Mouse (Mus musculus): ENCODE measurements at regions not wholly inside any gene's neighbourhood (a gene's known extent, or its start where the extent isn't known, plus 50 kb on each side); places are given as distances from the start of the nearest gene placed in this dataset.

DNA sequence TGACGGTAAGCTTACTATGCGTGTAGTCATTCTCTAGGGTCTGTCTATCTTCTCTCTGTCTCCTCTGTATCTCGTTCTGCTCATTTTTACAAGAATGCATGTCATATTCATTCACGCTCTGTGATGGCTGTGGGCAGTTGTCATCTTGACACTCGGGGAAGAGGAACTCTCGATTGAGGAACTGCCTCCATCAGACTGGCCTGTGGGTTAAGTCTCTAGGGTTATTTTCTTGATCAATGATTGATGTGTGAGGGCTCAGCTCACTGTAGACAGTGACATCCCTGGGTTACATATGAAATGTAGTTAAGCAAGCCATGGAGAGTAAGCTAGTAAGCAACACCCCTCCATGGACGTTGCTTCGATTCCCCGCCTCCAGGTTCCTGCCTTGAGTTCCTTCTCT is 178.0 kb upstream of the Rreb1 start:
- Histone ChIP-seq H3K9ac (no peak overlapping the region), H3K27ac (no peak overlapping the region), H3K27me3 (no peaks in the 10 kb centered on the region), H3K4me2 (no peak overlapping the region), H3K9me3 (replicated peaks) (no peaks in the 10 kb centered on the region), H3K4me3 (no peak overlapping the region), H3K4me1 (replicated peaks) (peaks cover 48% of the 10 kb centered on the region), H3K36me3 (no peaks in the 10 kb centered on the region)
- 82% methylated on average over 9 of the region's 9 CpGs for WGBS
- ATAC-seq (replicated peaks; ENCODE audit: insufficient number of reproducible peaks, insufficient read depth, low FRiP score, low read depth) = no peak

DNA sequence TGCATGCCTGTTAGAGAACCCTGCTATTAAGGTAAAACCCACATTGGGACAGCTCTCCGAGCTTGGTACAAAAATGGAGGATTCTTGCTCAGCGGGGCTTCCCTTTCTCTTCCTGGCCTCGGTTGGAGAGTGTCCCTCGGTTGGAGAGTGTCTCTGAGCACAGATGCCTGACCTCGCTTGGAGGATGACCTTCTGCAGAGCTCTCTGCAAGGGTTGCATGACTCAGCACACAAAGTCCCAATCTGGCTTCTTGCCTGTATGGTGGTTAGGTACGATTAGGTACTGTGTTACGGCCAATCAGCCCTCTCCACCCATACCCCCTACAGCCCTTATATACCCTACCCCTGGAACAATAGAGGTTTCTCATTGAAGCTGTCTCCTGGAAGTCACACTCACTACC is 177.1 kb upstream of the Rreb1 start:
- H3K4me3 ChIP-seq = no peak overlapping the region
- 60% methylated on average over 7 of the region's 7 CpGs for WGBS
- ATAC-seq (replicated peaks; ENCODE audit: insufficient number of reproducible peaks, insufficient read depth, low FRiP score, low read depth) = no peak
- no peak overlapping the region for H3K9ac ChIP-seq
- no peaks in the 10 kb centered on the region for H3K27me3 ChIP-seq
- H3K27ac ChIP-seq = no peak overlapping the region
- H3K4me2 ChIP-seq = no peak overlapping the region
- H3K36me3 ChIP-seq = no peaks in the 10 kb centered on the region
- peaks cover 48% of the 10 kb centered on the region for H3K4me1 ChIP-seq (replicated peaks)
- H3K9me3 ChIP-seq (replicated peaks) = no peaks in the 10 kb centered on the region

DNA sequence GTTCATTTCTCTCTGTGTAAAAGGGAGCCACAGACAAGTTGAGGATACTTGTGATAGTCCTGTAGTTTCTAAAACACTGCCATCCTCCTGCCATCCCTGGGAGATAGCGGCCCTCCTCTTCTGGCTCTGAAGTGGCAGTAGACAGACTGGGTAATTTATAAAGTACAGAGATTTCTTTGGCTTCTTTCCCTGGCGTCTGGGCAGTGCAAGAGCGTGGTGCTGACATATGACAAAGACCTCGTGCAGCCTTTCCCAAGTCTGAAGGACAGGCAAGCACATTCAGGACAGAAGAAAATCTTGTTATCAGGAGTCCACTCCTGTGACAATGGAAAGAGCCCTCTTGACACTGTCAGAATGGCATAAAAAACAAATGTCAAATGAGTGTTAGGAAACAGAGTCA is 175.9 kb upstream of the Rreb1 start:
- Histone ChIP-seq H3K4me2 (no peak overlapping the region), H3K36me3 (no peaks in the 10 kb centered on the region), H3K27ac (peak overlapping the region; percentile 74), H3K4me1 (replicated peaks) (peaks cover 48% of the 10 kb centered on the region), H3K27me3 (no peaks in the 10 kb centered on the region), H3K9me3 (replicated peaks) (no peaks in the 10 kb centered on the region), H3K4me3 (no peak overlapping the region), H3K9ac (no peak overlapping the region)
- 16% methylated on average over 4 of the region's 4 CpGs for WGBS
- peak; percentile 87 for ATAC-seq (replicated peaks; ENCODE audit: insufficient number of reproducible peaks, insufficient read depth, low FRiP score, low read depth)

DNA sequence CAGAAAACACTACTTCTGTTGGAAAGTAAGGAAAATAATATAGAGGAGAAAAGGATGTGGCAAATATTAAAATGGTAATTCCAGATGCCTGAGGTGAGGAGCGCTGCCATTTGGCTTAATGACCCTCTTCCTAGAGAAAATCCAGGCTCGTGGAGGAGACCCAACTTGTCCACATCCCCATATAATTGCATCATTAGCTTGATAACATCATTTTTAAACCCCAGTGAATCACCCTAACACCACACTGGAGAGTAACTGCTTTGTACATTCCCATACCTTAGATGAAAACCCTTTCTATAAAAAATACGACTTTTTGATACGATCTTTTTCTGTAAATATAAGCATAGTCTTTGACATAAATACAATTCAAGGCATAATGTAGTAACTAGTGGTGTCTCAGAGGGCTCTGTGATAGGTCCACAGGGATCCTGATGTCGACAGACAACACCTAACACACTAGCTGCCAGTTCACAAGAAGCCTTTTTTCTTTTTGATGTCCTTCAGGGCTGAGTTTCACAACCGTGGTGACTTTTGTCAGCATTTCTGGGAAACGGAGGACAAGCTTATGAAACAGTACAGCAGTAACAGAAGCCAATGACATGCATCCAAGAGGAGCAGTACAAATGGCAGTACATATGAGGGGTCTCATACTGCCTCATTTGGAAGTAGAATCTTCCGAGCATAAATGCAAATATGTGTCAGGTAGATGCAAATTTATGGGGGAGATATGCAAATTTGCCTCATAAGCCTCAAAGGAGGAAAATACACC is 174.8 kb upstream of the Rreb1 start:
- Histone ChIP-seq H3K27me3 (no peaks in the 10 kb centered on the region), H3K4me3 (no peak overlapping the region), H3K9me3 (replicated peaks) (no peaks in the 10 kb centered on the region), H3K9ac (no peak overlapping the region), H3K36me3 (no peaks in the 10 kb centered on the region), H3K4me1 (replicated peaks) (peaks cover 40% of the 10 kb centered on the region), H3K27ac (no peak overlapping the region), H3K4me2 (no peak overlapping the region)
- 72% methylated on average over 8 of the region's 8 CpGs for WGBS
- ATAC-seq (replicated peaks; ENCODE audit: insufficient number of reproducible peaks, insufficient read depth, low FRiP score, low read depth) = no peak

DNA sequence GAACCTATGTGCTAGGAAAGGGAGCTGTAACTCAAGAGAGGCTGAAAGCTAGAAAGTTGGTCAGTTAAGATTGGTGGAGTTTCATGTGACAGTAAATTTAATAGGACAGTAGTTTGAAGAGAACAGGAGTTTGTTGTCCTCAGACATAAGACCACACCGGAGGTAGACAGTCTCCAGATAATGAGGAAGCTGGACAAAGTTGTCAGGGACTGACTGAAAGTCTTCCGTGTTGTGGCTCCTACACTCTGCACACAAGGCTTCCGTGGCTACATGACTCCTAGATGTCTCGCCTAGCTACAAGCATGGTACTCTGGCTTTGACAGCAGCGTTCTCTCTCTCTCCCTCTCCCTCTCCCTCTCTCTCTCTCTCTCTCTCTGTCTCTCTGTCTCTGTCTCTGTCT is 171.9 kb upstream of the Rreb1 start:
- peaks cover 29% of the 10 kb centered on the region for H3K4me1 ChIP-seq (replicated peaks)
- no peak overlapping the region for H3K4me2 ChIP-seq
- no peak overlapping the region for H3K4me3 ChIP-seq
- H3K27me3 ChIP-seq = no peaks in the 10 kb centered on the region
- no peak for ATAC-seq (replicated peaks; ENCODE audit: insufficient number of reproducible peaks, insufficient read depth, low FRiP score, low read depth)
- no peaks in the 10 kb centered on the region for H3K36me3 ChIP-seq
- no peak overlapping the region for H3K27ac ChIP-seq
- no peaks in the 10 kb centered on the region for H3K9me3 ChIP-seq (replicated peaks)
- 76% methylated on average over 5 of the region's 5 CpGs for WGBS
- H3K9ac ChIP-seq = no peak overlapping the region

DNA sequence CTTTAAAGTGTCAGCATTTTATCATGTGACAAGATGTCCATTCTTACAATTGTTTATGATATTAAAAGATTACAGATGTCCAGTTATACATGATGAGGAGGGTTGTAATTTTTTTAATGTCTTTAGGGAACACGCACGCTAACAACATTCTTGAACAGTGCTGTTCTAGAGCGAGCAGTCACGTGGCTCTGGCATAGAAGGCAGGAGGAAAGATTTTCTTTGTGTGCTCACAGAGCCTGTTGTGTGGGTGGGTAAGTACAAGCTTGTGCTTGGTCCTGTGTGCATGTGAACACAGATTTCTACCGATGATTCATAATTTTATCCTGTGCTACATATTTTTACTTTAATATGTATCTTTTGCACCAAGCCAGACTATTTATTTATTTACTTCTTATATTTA is 169.1 kb upstream of the Rreb1 start:
- Histone ChIP-seq H3K27ac (no peak overlapping the region), H3K4me2 (no peak overlapping the region), H3K9ac (no peak overlapping the region), H3K4me3 (no peak overlapping the region), H3K36me3 (no peaks in the 10 kb centered on the region), H3K9me3 (replicated peaks) (no peaks in the 10 kb centered on the region), H3K27me3 (no peaks in the 10 kb centered on the region), H3K4me1 (replicated peaks) (peaks cover 8% of the 10 kb centered on the region)
- WGBS = 77% methylated on average over 5 of the region's 5 CpGs
- ATAC-seq (replicated peaks; ENCODE audit: insufficient number of reproducible peaks, insufficient read depth, low FRiP score, low read depth) = no peak

DNA sequence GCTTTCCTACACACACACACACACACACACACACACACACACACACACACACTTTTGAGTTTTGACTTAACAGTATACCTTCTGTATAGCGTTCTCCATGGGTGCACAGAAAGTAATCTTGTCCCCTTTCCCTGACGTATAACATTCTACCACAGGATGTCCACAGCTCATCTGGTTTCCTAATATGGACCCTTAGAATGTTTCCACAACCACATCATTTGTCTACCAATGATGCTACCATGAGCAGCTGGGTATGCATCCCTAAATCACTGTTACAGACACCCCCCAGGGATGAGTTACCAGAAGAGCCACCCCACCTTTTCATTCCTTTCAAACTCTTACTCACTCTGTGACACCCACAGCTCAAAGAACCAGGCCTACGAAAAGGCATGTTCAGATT is 166.8 kb upstream of the Rreb1 start:
- no peaks in the 10 kb centered on the region for H3K27me3 ChIP-seq
- no peak overlapping the region for H3K27ac ChIP-seq
- no peak overlapping the region for H3K9ac ChIP-seq
- ATAC-seq (replicated peaks; ENCODE audit: insufficient number of reproducible peaks, insufficient read depth, low FRiP score, low read depth) = no peak
- no peaks in the 10 kb centered on the region for H3K36me3 ChIP-seq
- H3K4me2 ChIP-seq = no peak overlapping the region
- H3K9me3 ChIP-seq (replicated peaks) = no peaks in the 10 kb centered on the region
- H3K4me1 ChIP-seq (replicated peaks) = no peaks in the 10 kb centered on the region
- H3K4me3 ChIP-seq = no peak overlapping the region
- 77% methylated on average over 3 of the region's 3 CpGs for WGBS

DNA sequence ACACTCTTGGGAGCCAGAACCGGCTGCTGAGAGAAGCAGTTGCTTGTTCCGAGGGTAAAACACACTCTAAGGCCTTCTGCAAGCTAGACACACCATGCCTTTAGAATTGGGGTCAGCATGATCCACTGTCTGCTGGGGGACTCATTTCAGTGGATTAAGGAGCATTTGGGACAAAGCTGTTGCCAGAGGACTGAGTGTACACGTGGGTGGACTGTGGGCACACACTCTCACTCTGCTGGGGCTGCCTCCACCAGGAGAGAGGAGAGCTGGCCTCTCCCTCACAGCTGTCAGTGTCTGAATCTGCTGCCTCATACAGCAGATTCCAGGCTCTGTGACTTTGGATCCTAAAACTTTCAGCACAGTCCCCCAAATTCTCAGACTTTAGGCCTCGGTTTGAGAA is 161.2 kb upstream of the Rreb1 start:
- Histone ChIP-seq H3K36me3 (no peaks in the 10 kb centered on the region), H3K9me3 (replicated peaks) (no peaks in the 10 kb centered on the region), H3K27ac (no peak overlapping the region), H3K4me3 (no peak overlapping the region), H3K27me3 (no peaks in the 10 kb centered on the region), H3K4me2 (no peak overlapping the region), H3K4me1 (replicated peaks) (peaks cover 20% of the 10 kb centered on the region), H3K9ac (no peak overlapping the region)
- no peak for ATAC-seq (replicated peaks; ENCODE audit: insufficient number of reproducible peaks, insufficient read depth, low FRiP score, low read depth)
- WGBS = 78% methylated on average over 4 of the region's 4 CpGs

DNA sequence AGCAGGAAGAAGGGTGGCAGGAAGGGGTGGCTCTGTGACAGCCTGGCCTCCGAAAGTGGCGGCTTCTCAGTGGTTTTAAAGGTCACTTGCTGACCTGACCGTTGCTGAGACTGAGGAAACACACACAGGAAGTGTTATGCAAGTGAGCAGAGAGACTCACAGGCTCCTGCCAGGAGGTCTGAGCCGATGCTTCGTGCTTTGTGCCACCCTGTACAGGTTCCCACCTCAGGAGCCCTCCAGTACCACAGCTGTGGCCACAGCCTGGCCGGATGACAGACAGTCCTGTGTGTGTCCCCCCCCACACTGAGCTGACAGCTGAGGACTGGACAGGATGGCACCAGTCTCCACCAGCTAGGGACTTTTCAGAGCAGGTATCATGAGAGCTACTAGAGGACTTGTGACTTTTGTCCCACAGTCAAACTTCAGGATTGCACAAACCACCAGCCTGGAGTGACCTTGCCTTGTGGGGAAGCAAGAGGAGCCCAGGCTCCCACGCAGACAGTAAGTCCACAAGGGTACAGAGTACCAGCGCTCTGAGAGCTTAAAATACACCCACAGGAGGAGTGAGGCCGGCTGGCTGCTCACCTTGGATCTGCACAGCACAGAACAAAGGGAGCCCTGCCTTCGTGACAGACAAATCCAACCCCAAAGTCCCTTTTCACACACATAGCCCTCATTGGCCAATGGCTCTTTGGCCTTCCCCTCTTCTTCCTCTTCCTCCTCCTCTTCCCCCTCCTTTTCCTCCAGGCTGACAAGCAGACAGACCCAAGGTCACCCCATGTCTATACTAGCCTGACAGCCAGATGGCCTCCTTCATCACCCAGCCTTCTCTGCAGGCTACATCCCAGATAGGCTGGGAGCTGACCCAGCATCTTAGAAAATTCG is 158.1 kb upstream of the Rreb1 start:
- WGBS = 37% methylated on average over 11 of the region's 11 CpGs
- Histone ChIP-seq H3K9ac (no peak overlapping the region), H3K27ac (peak overlapping the region; percentile 66), H3K9me3 (replicated peaks) (no peaks in the 10 kb centered on the region), H3K4me1 (replicated peaks) (peaks cover 20% of the 10 kb centered on the region), H3K36me3 (no peaks in the 10 kb centered on the region), H3K27me3 (no peaks in the 10 kb centered on the region), H3K4me3 (no peak overlapping the region), H3K4me2 (no peak overlapping the region)
- peak; percentile 48 for ATAC-seq (replicated peaks; ENCODE audit: insufficient number of reproducible peaks, insufficient read depth, low FRiP score, low read depth)

DNA sequence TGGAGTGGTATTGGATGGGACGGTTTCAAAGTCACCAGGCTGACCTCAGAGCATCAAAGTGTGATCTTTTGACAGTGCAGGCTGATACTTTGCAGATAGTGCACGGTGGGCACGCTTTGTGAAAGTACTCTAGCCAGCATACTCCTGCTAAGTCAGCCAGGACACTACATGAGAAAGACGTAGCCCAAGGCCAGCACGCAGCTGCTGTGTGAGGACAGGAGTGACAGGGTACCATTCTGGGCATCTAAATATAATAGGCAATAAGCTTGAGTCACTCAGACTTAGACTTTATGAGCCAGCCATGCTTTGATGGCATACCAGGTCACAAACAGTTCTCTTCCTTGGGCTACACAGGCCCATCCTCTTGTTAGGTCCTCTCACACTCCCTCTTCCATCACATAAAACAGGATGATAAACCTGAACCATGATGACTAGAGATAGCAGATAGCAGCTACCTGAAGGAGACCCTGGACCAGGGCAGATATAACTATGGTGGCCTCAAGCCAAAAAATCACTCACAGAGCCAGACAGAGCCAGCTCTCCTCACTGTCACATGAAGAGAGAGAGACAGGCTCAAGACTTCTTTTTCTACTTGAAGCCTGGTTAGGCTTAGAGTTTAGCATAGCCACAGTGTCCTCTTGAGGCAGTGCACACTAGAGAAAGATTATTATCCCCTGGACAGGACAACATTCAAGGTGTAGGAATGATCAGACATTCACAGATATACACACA is 156.7 kb upstream of the Rreb1 start:
- H3K9ac ChIP-seq = no peak overlapping the region
- 0 out of 2 replicates have a peak overlapping the region, but pooled peaks have one; percentile 1 for H3K27ac ChIP-seq
- H3K4me3 ChIP-seq = no peak overlapping the region
- peaks cover 20% of the 10 kb centered on the region for H3K4me1 ChIP-seq (replicated peaks)
- ATAC-seq (replicated peaks; ENCODE audit: insufficient number of reproducible peaks, insufficient read depth, low FRiP score, low read depth) = no peak
- no peak overlapping the region for H3K4me2 ChIP-seq
- H3K9me3 ChIP-seq (replicated peaks) = no peaks in the 10 kb centered on the region
- H3K36me3 ChIP-seq = no peaks in the 10 kb centered on the region
- no peaks in the 10 kb centered on the region for H3K27me3 ChIP-seq
- WGBS = 91% methylated on average over 5 of the region's 5 CpGs

DNA sequence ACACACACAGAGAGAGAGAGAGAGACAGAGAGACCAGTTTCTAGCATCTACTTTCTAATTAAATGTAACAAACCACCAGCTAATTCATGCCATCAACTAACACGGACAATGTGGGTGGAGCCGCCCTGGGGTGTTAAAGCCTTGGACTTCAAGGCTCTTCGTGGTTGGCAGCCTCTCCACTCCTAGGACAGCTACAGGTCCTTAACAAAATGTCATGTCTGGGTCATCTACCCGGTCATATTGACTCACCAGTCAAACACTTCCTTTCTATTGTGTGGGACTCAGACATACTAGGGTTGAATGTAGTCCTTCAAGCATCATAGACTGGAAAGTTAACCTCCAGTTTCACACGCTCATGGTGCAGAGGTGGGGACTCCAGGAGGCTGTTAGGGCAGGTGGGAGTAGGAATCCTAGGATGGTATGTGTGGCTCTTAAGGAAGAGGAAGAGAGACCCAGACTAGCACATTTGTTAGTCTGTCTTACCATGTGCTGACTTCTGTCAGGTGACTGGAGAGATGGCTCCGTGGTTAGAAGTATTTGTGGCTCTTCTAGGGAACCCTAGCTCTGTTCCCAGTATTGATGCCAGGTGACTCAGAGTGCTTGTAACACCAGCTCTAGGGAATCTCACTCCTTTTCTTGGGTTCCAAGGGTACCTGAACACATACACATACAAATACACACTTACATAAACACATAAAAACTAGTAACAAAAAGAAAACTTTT is 155.7 kb upstream of the Rreb1 start:
- no peaks in the 10 kb centered on the region for H3K27me3 ChIP-seq
- ATAC-seq (replicated peaks; ENCODE audit: insufficient number of reproducible peaks, insufficient read depth, low FRiP score, low read depth) = no peak
- H3K9ac ChIP-seq = no peak overlapping the region
- H3K27ac ChIP-seq = no peak overlapping the region
- H3K4me1 ChIP-seq (replicated peaks) = peaks cover 22% of the 10 kb centered on the region
- no peak overlapping the region for H3K4me2 ChIP-seq
- H3K4me3 ChIP-seq = no peak overlapping the region
- H3K36me3 ChIP-seq = no peaks in the 10 kb centered on the region
- WGBS = 52% methylated on average over 6 of the region's 6 CpGs
- H3K9me3 ChIP-seq (replicated peaks) = no peaks in the 10 kb centered on the region

Measured in heart, embryonic 15.5 days (tissue).